Mouse (Mus musculus): ENCODE measurements at regions not wholly inside any gene's neighbourhood (a gene's known extent, or its start where the extent isn't known, plus 50 kb on each side); places are given as distances from the start of the nearest gene placed in this dataset.
A peak's percentile ranks its signal among the peaks of the same experiment; 100 is the strongest.

GRCm38 (mm10) chrX:12942451-12942850 lies 128.8 kb upstream of the Usp9x start:
- Histone ChIP-seq H3K36me3 (ENCODE audit: control insufficient read depth, insufficient read depth, low read length, poor library complexity, severe bottlenecking) (no peaks in the 10 kb centered on the region), H3K9ac (ENCODE audit: insufficient read depth, low read depth, low read length, poor library complexity, severe bottlenecking) (no peak overlapping the region), H3K4me3 (ENCODE audit: insufficient read depth in 1 of 2, low read depth in 1 of 2, low read length in 2 of 2, poor library complexity in 1 of 2, severe bottlenecking in 1 of 2) (no peak overlapping the region), H3K27ac (ENCODE audit: insufficient read depth, low read depth, low read length, poor library complexity, severe bottlenecking) (no peak overlapping the region), H3K4me1 (ENCODE audit: control insufficient read depth in 2 of 2, insufficient read depth in 2 of 2, low read length in 2 of 2, poor library complexity in 1 of 2) (no peaks in the 10 kb centered on the region), H3K9me3 (ENCODE audit: control insufficient read depth, insufficient read depth, low read depth, low read length) (no peaks in the 10 kb centered on the region)
- TF ChIP-seq HCFC1 (IDR thresholded peaks at IDR 0.05; ENCODE audit: borderline replicate concordance, insufficient read depth, low read length) (no peak), MAFK (IDR thresholded peaks at IDR 0.05; ENCODE audit: insufficient read depth, low read depth, low read length) (no peak), CHD2 (IDR thresholded peaks at IDR 0.05; ENCODE audit: low read depth, low read length) (no peak), ZNF384 (IDR thresholded peaks at IDR 0.05; ENCODE audit: low read depth, low read length) (no peak), ZC3H11A (IDR thresholded peaks at IDR 0.05; ENCODE audit: borderline replicate concordance, low read depth, low read length) (no peak)
- in situ Hi-C loops (cut with MboI; ENCODE audit: low sequenced_read_pairs in 2 of 2, unreplicated experiment in 2 of 2): loop anchor here in 1 of 2 experiments (10.0 kb wide), 1 partner anchor 58 kb away; no protein-coding TSS in a partner anchor
- no peak for DNase-seq (ENCODE audit: low read depth, low spot score)

GRCm38 (mm10) chrX:12936406-12937172 lies 134.7 kb upstream of the Usp9x start:
- TF ChIP-seq ZC3H11A (IDR thresholded peaks at IDR 0.05; ENCODE audit: borderline replicate concordance, low read depth, low read length): no peak
- no peak for TF ChIP-seq ZNF384 (IDR thresholded peaks at IDR 0.05; ENCODE audit: low read depth, low read length)
- TF ChIP-seq MAFK (IDR thresholded peaks at IDR 0.05; ENCODE audit: insufficient read depth, low read depth, low read length): no peak
- no peak for TF ChIP-seq CHD2 (IDR thresholded peaks at IDR 0.05; ENCODE audit: low read depth, low read length)
- TF ChIP-seq HCFC1 (IDR thresholded peaks at IDR 0.05; ENCODE audit: borderline replicate concordance, insufficient read depth, low read length): no peak
- no peak overlapping the region for H3K27ac ChIP-seq (ENCODE audit: insufficient read depth, low read depth, low read length, poor library complexity, severe bottlenecking)
- in situ Hi-C loops (cut with MboI; ENCODE audit: low sequenced_read_pairs in 2 of 2, unreplicated experiment in 2 of 2): no loop called here
- H3K9ac ChIP-seq (ENCODE audit: insufficient read depth, low read depth, low read length, poor library complexity, severe bottlenecking): peak overlapping the region; percentile 74
- 0 out of 4 replicates have a peak, but pooled peaks cover 0 to 4% of the 10 kb centered on the region in 2 experiments for H3K4me1 ChIP-seq (ENCODE audit: control insufficient read depth in 2 of 2, insufficient read depth in 2 of 2, low read length in 2 of 2, poor library complexity in 1 of 2)
- DNase-seq (ENCODE audit: low read depth, low spot score): no peak
- H3K4me3 ChIP-seq (ENCODE audit: insufficient read depth in 1 of 2, low read depth in 1 of 2, low read length in 2 of 2, poor library complexity in 1 of 2, severe bottlenecking in 1 of 2): peak overlapping the region; percentile 47 to 68
- H3K9me3 ChIP-seq (ENCODE audit: control insufficient read depth, insufficient read depth, low read depth, low read length): no peaks in the 10 kb centered on the region
- no peaks in the 10 kb centered on the region for H3K36me3 ChIP-seq (ENCODE audit: control insufficient read depth, insufficient read depth, low read length, poor library complexity, severe bottlenecking)

GRCm38 (mm10) chrX:12933294-12933807 lies 137.9 kb upstream of the Usp9x start:
- TF ChIP-seq HCFC1 (IDR thresholded peaks at IDR 0.05; ENCODE audit: borderline replicate concordance, insufficient read depth, low read length) (no peak), ZC3H11A (IDR thresholded peaks at IDR 0.05; ENCODE audit: borderline replicate concordance, low read depth, low read length) (no peak), MAFK (IDR thresholded peaks at IDR 0.05; ENCODE audit: insufficient read depth, low read depth, low read length) (no peak), ZNF384 (IDR thresholded peaks at IDR 0.05; ENCODE audit: low read depth, low read length) (no peak), CHD2 (IDR thresholded peaks at IDR 0.05; ENCODE audit: low read depth, low read length) (no peak)
- Histone ChIP-seq H3K9ac (ENCODE audit: insufficient read depth, low read depth, low read length, poor library complexity, severe bottlenecking) (no peak overlapping the region), H3K4me1 (ENCODE audit: control insufficient read depth in 2 of 2, insufficient read depth in 2 of 2, low read length in 2 of 2, poor library complexity in 1 of 2) (peaks cover 0 to 4% of the 10 kb centered on the region in 2 experiments; a peak in 1 of 4 replicates), H3K27ac (ENCODE audit: insufficient read depth, low read depth, low read length, poor library complexity, severe bottlenecking) (no peak overlapping the region), H3K9me3 (ENCODE audit: control insufficient read depth, insufficient read depth, low read depth, low read length) (no peaks in the 10 kb centered on the region), H3K4me3 (ENCODE audit: insufficient read depth in 1 of 2, low read depth in 1 of 2, low read length in 2 of 2, poor library complexity in 1 of 2, severe bottlenecking in 1 of 2) (no peak overlapping the region), H3K36me3 (ENCODE audit: control insufficient read depth, insufficient read depth, low read length, poor library complexity, severe bottlenecking) (no peaks in the 10 kb centered on the region)
- DNase-seq (ENCODE audit: low read depth, low spot score): no peak
- in situ Hi-C loops (cut with MboI; ENCODE audit: low sequenced_read_pairs in 2 of 2, unreplicated experiment in 2 of 2): no loop called here

- Histone ChIP-seq H3K4me3 (ENCODE audit: insufficient read depth in 1 of 2, low read depth in 1 of 2, low read length in 2 of 2, poor library complexity in 1 of 2, severe bottlenecking in 1 of 2) (no peak overlapping the region), H3K9ac (ENCODE audit: insufficient read depth, low read depth, low read length, poor library complexity, severe bottlenecking) (no peak overlapping the region), H3K27ac (ENCODE audit: insufficient read depth, low read depth, low read length, poor library complexity, severe bottlenecking) (no peak overlapping the region), H3K36me3 (ENCODE audit: control insufficient read depth, insufficient read depth, low read length, poor library complexity, severe bottlenecking) (no peaks in the 10 kb centered on the region), H3K9me3 (ENCODE audit: control insufficient read depth, insufficient read depth, low read depth, low read length) (no peaks in the 10 kb centered on the region), H3K4me1 (ENCODE audit: control insufficient read depth in 2 of 2, insufficient read depth in 2 of 2, low read length in 2 of 2, poor library complexity in 1 of 2) (peaks cover 2 to 7% of the 10 kb centered on the region in 2 experiments; a peak in 3 of 4 replicates)
- TF ChIP-seq ZC3H11A (IDR thresholded peaks at IDR 0.05; ENCODE audit: borderline replicate concordance, low read depth, low read length) (no peak), HCFC1 (IDR thresholded peaks at IDR 0.05; ENCODE audit: borderline replicate concordance, insufficient read depth, low read length) (no peak), CHD2 (IDR thresholded peaks at IDR 0.05; ENCODE audit: low read depth, low read length) (no peak), MAFK (IDR thresholded peaks at IDR 0.05; ENCODE audit: insufficient read depth, low read depth, low read length) (no peak)
- in situ Hi-C loops (cut with MboI; ENCODE audit: low sequenced_read_pairs in 2 of 2, unreplicated experiment in 2 of 2): no loop called here
- no peak for DNase-seq (ENCODE audit: low read depth, low spot score)
Observed at GRCm38 (mm10) chrX:12930242-12930641, 141.1 kb upstream of the Usp9x start.

All from ES-E14 (cell line).